Mouse (Mus musculus): ENCODE measurements around the gene Gm21962.

Gm21962 gene

GRCm38 (mm10) chr3:137716573-137717157 lies 45.3 kb downstream of the Gm21962 start:
- DNase-seq (ENCODE audit: low read depth, low spot score): no peak

All from brain, embryonic 18.5 days (tissue).